Mouse (Mus musculus): ENCODE measurements around the gene Raver1.

Gene Raver1

DNA sequence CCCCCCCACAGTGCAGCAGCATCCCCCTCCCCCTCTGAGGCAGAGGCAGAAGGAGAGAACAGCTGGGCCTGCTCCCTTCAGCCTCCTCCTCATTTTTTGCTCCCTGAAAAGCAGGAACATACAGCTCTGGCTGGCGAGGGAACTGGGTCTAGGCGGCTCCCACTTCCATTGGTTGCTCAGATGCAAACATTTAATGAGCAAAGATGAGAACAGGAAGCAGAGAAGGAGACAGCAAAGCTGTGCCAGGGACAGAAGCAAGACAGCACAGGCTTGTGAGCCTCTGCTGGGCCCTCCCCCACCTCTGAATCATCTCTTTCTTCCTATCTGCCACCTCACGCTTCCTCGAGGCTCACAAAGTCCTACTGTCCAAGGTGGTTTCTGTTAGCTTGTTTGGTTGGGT is 50.5 kb downstream of the Raver1 start:
- 13% methylated on average over 4 of the region's 4 CpGs for WGBS

DNA sequence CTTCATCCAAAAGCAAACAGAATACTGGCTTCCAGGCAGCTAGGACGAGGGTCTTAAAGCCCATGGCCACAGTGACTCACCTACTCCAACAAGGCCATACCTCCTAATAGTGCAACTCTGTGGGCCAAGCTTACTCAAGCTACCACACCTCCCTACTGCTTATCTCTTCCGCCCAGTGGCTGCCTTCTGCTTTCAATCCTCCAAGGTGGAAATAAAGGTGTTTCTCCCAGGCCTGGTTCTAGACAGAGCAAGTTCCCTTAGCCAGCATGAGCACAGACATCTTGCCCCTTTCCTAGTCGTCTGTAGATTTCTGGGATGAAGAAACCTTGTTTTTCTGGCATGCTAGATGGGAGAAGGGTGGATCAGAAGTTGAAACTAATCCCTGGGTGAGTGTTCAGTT is 52.0 kb downstream of the Raver1 start:
- WGBS = 66% methylated on average over 3 of the region's 3 CpGs

DNA sequence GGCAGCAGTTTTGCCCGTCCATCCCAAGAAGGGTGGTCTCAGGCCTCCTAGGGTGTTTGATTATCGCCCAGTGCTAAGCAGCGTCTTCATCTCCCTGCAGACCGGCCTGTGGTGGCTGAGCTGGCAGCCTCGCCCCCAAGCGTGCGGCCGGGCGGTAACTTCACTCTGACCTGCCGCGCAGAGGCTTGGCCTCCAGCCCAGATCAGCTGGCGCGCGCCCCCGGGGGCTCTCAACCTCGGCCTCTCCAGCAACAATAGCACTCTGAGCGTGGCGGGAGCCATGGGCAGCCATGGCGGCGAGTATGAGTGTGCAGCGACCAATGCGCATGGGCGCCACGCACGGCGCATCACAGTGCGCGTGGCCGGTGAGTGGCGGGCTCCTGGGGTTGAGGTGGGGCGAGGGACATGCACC is 54.3 kb downstream of the Raver1 start:
- WGBS = 6% methylated on average over 31 of the region's 31 CpGs

DNA sequence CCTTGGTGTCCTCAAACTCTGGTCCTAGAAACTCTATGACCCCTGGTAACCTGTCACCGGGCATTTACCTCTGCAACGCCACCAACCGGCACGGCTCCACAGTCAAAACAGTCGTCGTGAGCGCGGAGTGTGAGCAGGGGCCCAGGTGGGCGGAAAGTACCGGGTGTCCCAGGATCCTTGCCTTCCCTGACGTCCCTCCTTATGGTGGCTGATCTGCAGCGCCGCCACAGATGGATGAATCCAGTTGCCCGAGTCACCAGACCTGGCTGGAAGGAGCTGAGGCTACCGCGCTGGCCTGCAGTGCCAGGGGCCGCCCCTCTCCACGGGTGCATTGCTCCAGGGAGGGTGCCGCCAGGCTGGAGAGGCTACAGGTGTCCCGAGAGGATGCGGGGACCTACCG is 55.1 kb downstream of the Raver1 start:
- WGBS = 10% methylated on average over 22 of the region's 22 CpGs

DNA sequence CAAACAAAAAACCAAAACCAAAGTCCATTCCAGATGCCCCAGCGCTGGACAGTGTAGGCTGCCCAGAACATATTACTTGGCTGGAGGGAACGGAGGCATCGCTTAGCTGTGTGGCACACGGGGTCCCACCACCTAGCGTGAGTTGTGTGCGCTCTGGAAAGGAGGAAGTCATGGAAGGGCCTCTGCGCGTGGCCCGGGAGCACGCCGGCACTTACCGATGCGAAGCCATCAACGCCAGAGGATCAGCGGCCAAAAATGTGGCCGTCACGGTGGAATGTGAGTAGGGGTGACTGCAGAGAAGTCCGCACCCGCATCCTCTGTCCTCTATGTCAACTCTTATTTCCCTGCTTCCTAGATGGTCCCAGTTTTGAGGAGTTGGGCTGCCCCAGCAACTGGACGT is 55.6 kb downstream of the Raver1 start:
- 33% methylated on average over 20 of the region's 20 CpGs for WGBS

DNA sequence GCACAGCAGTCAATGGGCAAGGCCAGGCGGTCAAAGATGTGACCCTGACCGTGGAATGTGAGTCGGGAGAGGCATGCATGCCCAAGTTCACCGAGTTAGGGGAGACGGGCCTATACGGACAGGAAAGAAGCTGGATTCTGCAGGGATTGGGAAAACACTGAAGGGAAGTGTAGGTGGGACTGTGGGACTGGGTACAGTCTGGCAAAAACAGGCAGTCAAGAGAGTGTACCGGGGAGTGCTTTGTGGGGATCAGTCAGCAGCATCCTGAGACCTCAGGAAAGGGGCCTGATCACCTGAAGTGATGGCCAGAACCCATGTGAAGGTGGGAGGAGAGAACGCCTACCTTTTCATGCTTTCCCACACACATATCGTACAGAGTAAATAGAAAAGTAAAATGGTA is 56.2 kb downstream of the Raver1 start:
- 29% methylated on average over 9 of the region's 9 CpGs for WGBS

DNA sequence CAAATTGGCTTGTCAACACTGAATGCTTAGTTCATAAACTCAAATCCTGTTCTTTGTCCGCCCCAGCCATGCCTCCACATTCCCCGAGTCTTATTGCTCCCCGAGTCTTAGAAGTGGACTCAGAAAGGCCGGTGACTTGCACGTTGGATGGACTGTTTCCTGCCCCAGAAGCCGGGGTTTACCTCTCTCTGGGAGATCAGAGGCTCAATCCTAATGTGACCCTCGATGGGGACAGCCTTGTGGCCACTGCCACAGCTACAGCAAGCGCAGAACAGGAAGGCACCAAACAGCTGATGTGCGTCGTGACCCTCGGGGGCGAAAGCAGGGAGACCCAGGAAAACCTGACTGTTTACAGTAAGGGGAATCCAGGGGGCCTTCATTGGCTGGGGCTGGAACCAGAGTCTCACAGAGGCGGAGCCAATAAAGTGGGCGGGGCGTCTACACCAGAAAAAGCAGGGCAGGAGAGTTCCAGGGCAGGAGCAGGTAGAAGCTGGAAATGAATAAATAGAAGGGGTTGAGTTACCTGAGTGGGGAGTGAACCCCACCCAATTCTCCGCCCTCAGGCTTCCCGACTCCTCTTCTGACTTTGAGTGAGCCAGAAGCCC is 57.2 kb downstream of the Raver1 start:
- 36% methylated on average over 17 of the region's 17 CpGs for WGBS

DNA sequence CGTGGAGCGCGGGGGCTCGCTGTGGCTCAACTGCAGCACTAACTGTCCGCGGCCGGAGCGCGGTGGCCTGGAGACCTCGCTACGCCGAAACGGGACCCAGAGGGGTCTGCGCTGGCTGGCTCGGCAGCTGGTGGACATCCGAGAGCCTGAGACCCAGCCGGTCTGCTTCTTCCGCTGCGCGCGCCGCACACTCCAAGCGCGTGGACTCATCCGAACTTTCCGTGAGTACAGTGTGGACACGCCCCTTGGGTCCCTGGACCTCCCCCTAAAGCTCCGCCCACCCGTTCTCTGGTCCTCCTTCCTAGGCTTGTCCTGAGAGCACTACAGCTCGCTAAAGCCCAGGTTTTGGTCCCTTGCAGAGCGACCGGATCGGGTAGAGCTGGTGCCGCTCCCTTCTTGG is 58.7 kb downstream of the Raver1 start:
- under 1% methylated on average over 34 of the region's 34 CpGs for WGBS

DNA sequence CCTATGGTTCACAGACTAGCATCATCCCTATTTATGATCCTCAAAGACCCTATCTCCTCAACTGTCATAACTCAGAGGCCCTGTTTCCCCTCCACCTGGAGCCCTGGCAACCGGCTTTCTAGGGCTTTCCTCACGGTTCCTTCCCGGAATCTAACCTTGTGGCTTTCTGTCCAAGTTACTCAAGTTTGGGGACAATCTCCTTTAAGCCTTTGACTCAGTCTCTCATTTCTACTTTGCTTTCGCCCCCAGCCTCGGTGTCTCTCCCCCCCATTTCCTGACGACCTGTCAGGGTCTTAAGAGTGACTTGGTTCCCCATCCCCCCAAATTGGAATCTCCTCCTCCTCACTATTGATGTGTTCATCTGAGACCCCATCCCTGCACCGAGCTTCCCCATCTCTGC is 59.3 kb downstream of the Raver1 start:
- 2% methylated on average over 7 of the region's 7 CpGs for WGBS

DNA sequence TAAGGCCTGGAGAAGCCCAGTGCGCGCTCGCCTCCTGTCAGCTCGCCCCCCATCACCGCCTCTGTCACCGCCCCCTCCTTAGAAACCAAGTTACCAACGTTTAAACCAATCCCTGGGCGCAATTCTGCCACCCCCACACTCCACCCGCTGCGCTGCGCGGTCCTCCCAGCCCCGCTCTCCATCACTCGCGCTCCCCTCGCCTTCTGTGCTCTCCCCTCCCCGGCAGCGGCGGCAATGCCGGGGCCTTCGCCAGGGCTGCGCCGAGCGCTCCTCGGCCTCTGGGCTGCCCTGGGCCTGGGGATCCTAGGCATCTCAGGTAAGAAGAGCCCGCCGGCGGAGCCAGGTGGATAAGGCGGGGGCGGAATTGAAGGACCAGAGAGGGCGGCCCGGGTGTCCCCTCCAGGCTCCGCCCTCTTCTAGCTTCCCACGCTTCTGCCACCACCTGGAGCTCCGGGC is 59.9 kb downstream of the Raver1 start, which contains the start of gene Icam5:
Gene Icam5, plus strand, starts transcription at position 178 of the 456 bp plus-strand sequence.
- WGBS = under 1% methylated on average over 34 of the region's 35 CpGs

DNA sequence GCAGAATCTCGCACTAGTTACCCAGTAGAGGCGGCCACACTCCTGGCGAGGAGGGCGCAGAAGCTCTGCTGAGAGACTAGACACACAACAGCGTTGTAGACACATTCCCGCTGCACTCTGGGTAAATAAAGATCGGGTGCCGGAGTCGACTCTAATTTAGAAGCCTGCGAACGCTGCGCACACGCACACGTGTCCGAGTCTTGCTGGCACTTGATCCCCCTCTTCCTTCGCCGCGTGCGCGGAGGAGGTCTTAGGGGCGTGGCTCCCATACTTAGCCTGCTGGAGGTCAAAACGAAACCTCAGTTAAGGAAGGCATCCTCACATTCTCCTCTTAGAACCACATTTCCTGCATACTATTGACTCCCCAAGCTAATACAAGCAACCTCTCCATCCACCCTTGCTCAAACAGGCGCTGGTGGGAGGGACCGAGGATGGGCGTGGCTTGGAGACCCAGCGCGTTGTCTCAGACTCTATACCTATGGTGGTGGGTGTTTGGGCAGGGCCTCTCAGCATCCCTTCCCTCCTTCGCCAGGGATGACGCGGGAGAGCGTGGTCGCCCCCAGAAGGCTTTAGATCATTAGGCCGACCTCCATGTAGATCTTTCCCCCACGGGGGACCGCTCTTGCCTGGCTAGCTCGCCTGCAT is 60.4 kb downstream of the Raver1 start:
- WGBS = under 1% methylated on average over 36 of the region's 36 CpGs

DNA sequence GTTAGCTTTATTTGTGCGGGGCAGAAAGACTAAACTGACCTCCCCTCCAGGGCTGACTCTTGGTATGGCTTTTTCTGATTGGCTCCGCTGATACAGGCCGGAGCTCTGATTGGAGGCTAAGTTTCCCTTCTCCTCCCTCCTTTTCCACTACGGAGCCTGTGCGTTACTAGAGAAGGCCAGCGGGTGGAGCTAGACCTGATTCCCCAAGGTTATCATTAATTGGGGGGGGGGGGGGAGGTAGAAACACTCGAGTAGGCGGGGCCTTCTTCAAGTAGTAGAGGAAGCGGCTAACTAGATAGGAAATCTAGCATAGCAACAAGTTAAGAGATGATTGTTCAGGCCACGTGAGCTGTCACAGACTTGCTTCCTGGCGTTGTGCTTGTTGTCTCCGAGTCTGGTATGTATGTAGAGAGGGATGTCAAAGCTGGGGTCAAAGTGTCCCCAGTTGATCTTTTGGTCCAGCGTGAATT is 61.0 kb downstream of the Raver1 start:
- 1% methylated on average over 13 of the region's 13 CpGs for WGBS

DNA sequence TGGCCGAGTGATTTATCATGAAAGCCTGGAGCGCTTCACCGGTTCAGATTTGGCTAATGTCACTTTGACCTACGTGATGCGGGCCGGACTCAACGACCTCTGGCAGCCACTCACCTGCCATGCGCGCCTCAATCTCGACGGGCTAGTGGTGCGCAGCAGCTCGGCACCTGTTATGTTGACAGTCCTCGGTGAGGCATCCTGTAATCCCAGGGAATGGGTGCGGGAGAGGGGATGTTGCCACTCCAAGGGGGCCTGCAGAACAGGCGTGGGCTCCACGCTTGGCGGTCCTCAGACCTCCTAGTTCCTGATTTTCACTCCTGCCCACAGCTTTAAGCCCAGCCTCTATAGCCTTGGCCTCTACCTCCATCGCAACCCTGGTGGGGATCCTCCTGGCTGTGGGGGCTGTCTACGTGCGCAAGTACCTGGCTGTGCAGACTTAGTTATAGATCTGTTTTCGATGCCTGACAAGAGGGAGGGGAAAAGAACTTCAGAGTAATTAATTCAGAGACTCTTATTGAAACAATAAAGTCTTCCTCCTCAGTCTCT is 61.7 kb downstream of the Raver1 start:
- WGBS = 29% methylated on average over 22 of the region's 22 CpGs

DNA sequence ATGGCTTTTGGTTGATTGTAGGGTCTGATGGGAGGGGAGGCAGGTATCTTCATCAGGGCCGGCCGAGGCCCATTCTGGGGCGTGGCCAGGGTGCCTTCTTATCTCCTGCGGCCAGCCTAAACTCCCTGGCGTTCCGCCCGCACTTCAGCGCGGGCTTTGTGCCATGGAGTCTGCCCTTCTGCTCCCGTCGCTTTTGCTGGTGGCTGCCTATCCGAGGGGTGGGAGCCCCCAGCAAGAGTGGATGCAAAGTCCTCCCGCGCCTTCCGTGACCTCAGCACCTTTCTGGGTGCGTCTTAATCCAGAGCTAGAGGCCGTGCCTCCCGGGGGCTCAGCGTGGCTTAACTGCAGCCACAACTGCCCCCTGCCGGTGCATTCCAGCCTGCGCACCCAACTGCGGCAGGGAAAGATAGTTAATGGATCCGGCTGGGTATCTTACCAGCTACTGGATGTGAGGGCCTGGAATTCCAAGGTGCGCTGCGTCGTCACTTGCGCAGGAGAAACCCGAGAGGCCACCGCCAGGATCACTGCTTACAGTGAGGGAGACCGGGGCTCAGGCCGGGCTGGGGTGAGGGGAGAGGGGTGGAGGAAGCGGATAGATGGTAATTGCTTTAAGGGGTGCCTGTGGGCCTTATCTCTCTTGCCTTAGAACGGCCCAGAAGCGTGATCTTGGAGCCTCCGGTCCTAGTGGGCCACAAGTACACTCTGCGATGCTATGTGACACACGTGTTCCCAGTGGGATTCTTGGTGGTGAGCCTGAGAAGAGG is 62.3 kb downstream of the Raver1 start, which contains the start of gene Icam4:
Gene Icam4, plus strand, starts transcription at position 83 of the 764 bp plus-strand sequence.
- 8% methylated on average over 37 of the region's 37 CpGs for WGBS

DNA sequence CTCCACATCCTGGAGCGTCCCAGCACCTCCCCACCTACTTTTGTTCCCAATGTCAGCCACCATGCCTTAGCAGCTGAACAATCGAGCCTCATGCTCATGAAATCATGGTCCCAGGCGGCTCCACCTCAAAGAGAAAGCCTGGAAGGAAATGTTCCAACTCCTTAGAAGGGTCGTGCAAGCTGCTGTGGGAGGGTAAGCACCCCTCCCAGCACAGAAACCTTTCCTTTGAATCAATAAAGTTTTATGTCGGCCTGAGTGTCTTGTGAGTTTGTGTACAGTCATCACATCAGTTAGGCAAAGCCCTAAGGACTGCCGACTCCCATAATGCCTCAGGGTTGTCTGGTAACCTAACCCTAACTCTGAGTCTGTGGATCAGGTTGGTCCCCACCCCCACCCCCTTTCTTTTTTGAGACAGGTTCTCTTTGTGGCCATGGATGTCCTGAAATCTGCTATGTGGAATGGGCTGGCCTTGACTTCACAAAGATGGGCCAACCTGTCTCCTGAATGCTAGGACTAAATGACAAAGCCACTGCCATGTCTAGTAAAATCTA is 63.2 kb downstream of the Raver1 start:
- WGBS = 81% methylated on average over 6 of the region's 6 CpGs

DNA sequence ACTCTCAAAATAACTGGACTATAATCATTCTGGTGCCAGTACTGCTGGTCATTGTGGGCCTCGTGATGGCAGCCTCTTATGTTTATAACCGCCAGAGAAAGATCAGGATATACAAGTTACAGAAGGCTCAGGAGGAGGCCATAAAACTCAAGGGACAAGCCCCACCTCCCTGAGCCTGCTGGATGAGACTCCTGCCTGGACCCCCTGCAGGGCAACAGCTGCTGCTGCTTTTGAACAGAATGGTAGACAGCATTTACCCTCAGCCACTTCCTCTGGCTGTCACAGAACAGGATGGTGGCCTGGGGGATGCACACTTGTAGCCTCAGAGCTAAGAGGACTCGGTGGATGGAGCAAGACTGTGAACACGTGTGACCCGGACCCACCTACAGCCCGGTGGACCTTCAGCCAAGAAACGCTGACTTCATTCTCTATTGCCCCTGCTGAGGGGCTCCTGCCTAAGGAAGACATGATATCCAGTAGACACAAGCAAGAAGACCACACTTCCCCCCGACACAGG is 64.0 kb downstream of the Raver1 start:
- WGBS = 66% methylated on average over 8 of the region's 8 CpGs

DNA sequence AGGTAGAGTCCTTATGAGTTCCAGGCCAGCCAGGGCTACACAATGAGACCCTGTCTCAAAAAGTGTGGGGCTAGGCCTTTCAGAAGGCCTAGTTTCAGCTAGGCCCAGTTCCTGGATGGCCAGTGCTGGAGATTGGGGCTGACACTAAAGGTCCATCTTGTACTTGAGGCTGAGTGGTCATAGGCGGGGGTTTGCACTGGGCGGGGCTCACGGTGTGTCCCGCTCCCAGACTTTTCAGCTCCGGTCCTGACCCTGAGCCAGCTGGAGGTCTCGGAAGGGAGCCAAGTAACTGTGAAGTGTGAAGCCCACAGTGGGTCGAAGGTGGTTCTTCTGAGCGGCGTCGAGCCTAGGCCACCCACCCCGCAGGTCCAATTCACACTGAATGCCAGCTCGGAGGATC is 65.0 kb downstream of the Raver1 start:
- WGBS = 82% methylated on average over 12 of the region's 12 CpGs

DNA sequence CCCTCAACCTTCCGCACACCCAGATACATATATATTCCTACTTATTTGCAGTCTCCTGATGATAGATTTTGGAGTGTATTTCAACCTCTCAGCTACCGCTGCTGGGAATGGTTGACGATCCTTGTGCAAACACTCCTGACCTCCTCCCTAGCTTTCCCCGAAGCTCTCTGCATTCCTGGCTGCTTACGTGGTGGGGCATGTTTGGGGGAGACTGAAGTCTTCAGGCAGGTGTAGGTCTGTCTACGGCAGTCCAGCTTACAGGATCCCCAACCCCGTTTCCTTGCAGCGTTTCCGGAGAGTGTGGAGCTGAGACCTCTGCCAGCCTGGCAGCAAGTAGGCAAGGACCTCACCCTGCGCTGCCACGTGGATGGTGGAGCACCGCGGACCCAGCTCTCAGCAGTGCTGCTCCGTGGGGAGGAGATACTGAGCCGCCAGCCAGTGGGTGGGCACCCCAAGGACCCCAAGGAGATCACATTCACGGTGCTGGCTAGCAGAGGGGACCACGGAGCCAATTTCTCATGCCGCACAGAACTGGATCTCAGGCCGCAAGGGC is 66.5 kb downstream of the Raver1 start:
- 82% methylated on average over 19 of the region's 19 CpGs for WGBS
